In the genomic region with DNA sequence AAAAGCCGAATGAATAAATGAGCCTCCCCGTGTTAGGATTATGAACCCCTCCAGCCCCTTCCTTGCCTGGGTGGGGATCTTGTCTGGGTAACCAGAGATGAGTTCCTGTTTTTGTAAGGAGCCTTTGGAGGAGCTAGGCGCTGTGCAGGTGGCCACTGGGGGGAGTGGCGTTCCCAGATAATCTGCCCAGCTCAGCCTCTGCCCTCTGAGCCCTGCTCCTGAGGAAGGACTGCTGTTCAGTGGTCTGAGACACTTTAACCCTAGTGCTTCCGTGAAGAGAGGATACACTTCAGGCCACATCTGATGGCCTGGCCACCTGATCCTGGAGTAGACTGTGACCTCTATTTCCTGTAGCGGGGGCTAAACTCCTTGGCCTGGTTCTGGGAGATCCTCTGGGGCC, we compare ENCODE assay signal across 8 mouse cellular contexts. TPM values are rescaled to one million over a fixed set of nuclear protein-coding genes. Genes with fewer than 3 reads are reported as not detected.
DNase-seq lines count a peak whose midpoint lies in the region; ATAC-seq lines count a peak whose summit lies in the region.
"Had no signal": no experiment of that assay in that cellular context is flagged by ENCODE, and none has a peak within 500 bp of the region (broad histone marks: within the 10 kb centered on the region; RNA-seq: fewer than 3 reads in every experiment).

No protein-coding gene starts in this region.

- DNase-seq in thymus, postnatal 4 days, result peak; percentile 41
- DNase-seq in thymus, adult 18-20 months, result no peak
- DNase-seq in kidney, postnatal 25 days, result peak; percentile 65 to 74
- DNase-seq in midbrain, embryonic 11.5 days (ENCODE audit: low spot score, missing footprints), result no peak
- DNase-seq in right cerebral cortex, adult 18-20 months, result no peak
- no peak for DNase-seq in gastrocnemius, postnatal 10 days

- H3K27me3 ChIP-seq in embryonic facial prominence, embryonic 13.5 days, result no peaks in the 10 kb centered on the region
- no peaks in the 10 kb centered on the region for H3K27me3 ChIP-seq in midbrain, embryonic 11.5 days (ENCODE audit: control insufficient read depth, insufficient read depth, low read length)
- H3K27me3 ChIP-seq: limb, embryonic 15.5 days had no signal

- no peaks in the 10 kb centered on the region for H3K36me3 ChIP-seq in embryonic facial prominence, embryonic 13.5 days
- H3K36me3 ChIP-seq in midbrain, embryonic 11.5 days (ENCODE audit: control insufficient read depth, insufficient read depth, low read length), result no peaks in the 10 kb centered on the region
- H3K36me3 ChIP-seq: limb, embryonic 15.5 days had no signal

- H3K9me3 ChIP-seq in embryonic facial prominence, embryonic 13.5 days, result no peaks in the 10 kb centered on the region
- H3K9me3 ChIP-seq in midbrain, embryonic 11.5 days (ENCODE audit: control insufficient read depth, low read length), result no peaks in the 10 kb centered on the region
- H3K9me3 ChIP-seq: limb, embryonic 15.5 days had no signal

- 0 out of 2 replicates have a peak, but pooled peaks have one; percentile 32 for ATAC-seq in embryonic facial prominence, embryonic 13.5 days (ENCODE audit: insufficient number of reproducible peaks, insufficient read depth, low FRiP score, low TSS enrichment, low read depth)
- ATAC-seq in midbrain, embryonic 11.5 days (ENCODE audit: low FRiP score), result peak; percentile 66

- H3K4me1 ChIP-seq in embryonic facial prominence, embryonic 13.5 days, result peaks cover 13% of the 10 kb centered on the region
- 0 out of 2 replicates have a peak, but pooled peaks cover 3% of the 10 kb centered on the region for H3K4me1 ChIP-seq in midbrain, embryonic 11.5 days (ENCODE audit: control insufficient read depth, insufficient read depth, low read length)

- no peak overlapping the region for H3K4me2 ChIP-seq in embryonic facial prominence, embryonic 13.5 days
- no peak overlapping the region for H3K4me2 ChIP-seq in midbrain, embryonic 11.5 days
- H3K4me2 ChIP-seq: limb, embryonic 15.5 days had no signal

- H3K27ac ChIP-seq in embryonic facial prominence, embryonic 13.5 days, result no peak overlapping the region
- no peak overlapping the region for H3K27ac ChIP-seq in midbrain, embryonic 11.5 days (ENCODE audit: low read depth, low read length)
- H3K27ac ChIP-seq: limb, embryonic 15.5 days had no signal

- 13% methylated on average over 6 of the region's 6 CpGs for WGBS in embryonic facial prominence, embryonic 13.5 days
- WGBS in midbrain, embryonic 11.5 days, result 16% methylated on average over 6 of the region's 6 CpGs

- H3K4me3 ChIP-seq in embryonic facial prominence, embryonic 13.5 days, result no peak overlapping the region
- H3K4me3 ChIP-seq in midbrain, embryonic 11.5 days (ENCODE audit: low read depth, low read length), result no peak overlapping the region
- H3K4me3 ChIP-seq: limb, embryonic 15.5 days had no signal

- no peak overlapping the region for H3K9ac ChIP-seq in embryonic facial prominence, embryonic 13.5 days
- H3K9ac ChIP-seq in midbrain, embryonic 11.5 days (ENCODE audit: low read length), result no peak overlapping the region
- H3K9ac ChIP-seq: limb, embryonic 15.5 days had no signal

RNA-seq across cellular contexts. Expression of a gene that starts 7.2 kb away (rescaled TPM):
- 77.2 and 85.2 TPM in 2 replicates for polyA plus RNA-seq in embryonic facial prominence, embryonic 13.5 days (2015; fragmentation: Nextera tagmentation; extraction: Ambion mirVana)
- 85.7 and 89.2 TPM in 2 replicates for polyA plus RNA-seq in midbrain, embryonic 11.5 days (2014; fragmentation: Nextera tagmentation; extraction: Ambion mirVana)
- 10 to 100 TPM; 61.2 to 73.3 TPM for total RNA-seq in gastrocnemius, postnatal 10 days (2021)

Comparison
In these comparisons a context has a peak if more than half of its experiments do, and no peak if none do; other contexts are left out.
1. DNase-seq: peak in thymus, postnatal 4 days (single experiment) and kidney, postnatal 25 days (2 of 2); none in thymus, adult 18-20 months (0 of 2), midbrain, embryonic 11.5 days (single experiment), right cerebral cortex, adult 18-20 months (single experiment) and gastrocnemius, postnatal 10 days (single experiment).